ENCODE assay signal across 9 mouse cellular contexts in genomic region chr19:47397882-47398671, GRCm38 (mm10).
DNase-seq lines count a peak whose midpoint lies in the region; ATAC-seq lines count a peak whose summit lies in the region.
"Had no signal": no experiment of that assay in that cellular context is flagged by ENCODE, and none has a peak within 500 bp of the region (broad histone marks: within the 10 kb centered on the region; RNA-seq: fewer than 3 reads in every experiment).

No protein-coding gene starts in this region.

- no peak overlapping the region for H3K9ac ChIP-seq in lung, embryonic 15.5 days
- no peak overlapping the region for H3K9ac ChIP-seq in intestine, embryonic 16.5 days (ENCODE audit: low read depth, low read length)
- peak overlapping the region; percentile 13 for H3K9ac ChIP-seq in stomach, embryonic 16.5 days (ENCODE audit: low read length)

- H3K27ac ChIP-seq in lung, embryonic 15.5 days: peak overlapping the region; percentile 46
- peak overlapping the region; percentile 59 for H3K27ac ChIP-seq in heart, embryonic 10.5 days
- H3K27ac ChIP-seq in intestine, embryonic 16.5 days (ENCODE audit: low read length): peak overlapping the region; percentile 54; the same call in 1 of the 2 replicates
- peak overlapping the region; percentile 54 for H3K27ac ChIP-seq in stomach, embryonic 16.5 days (ENCODE audit: low read length)
- H3K27ac ChIP-seq: macrophage had no signal

- WGBS in lung, embryonic 15.5 days: 54% methylated on average over 18 of the region's 18 CpGs
- WGBS in heart, embryonic 10.5 days: 57% methylated on average over 18 of the region's 18 CpGs
- 61% methylated on average over 18 of the region's 18 CpGs for WGBS in intestine, embryonic 16.5 days
- WGBS in stomach, embryonic 16.5 days: 49% methylated on average over 18 of the region's 18 CpGs

- no peaks in the 10 kb centered on the region for H3K36me3 ChIP-seq in lung, embryonic 15.5 days
- peaks cover 27% of the 10 kb centered on the region for H3K36me3 ChIP-seq in heart, embryonic 10.5 days
- no peaks in the 10 kb centered on the region for H3K36me3 ChIP-seq in intestine, embryonic 16.5 days (ENCODE audit: control insufficient read depth, insufficient read depth, low read length)
- no peaks in the 10 kb centered on the region for H3K36me3 ChIP-seq in stomach, embryonic 16.5 days (ENCODE audit: control insufficient read depth, insufficient read depth, low read length)

- no peaks in the 10 kb centered on the region for H3K27me3 ChIP-seq in lung, embryonic 15.5 days
- H3K27me3 ChIP-seq in heart, embryonic 10.5 days (ENCODE audit: insufficient read depth, poor library complexity, severe bottlenecking): no peaks in the 10 kb centered on the region
- H3K27me3 ChIP-seq in intestine, embryonic 16.5 days (replicated peaks; ENCODE audit: control insufficient read depth, insufficient read depth, low read length): no peaks in the 10 kb centered on the region
- no peaks in the 10 kb centered on the region for H3K27me3 ChIP-seq in stomach, embryonic 16.5 days (ENCODE audit: control insufficient read depth, insufficient read depth, low read length)

- no peaks in the 10 kb centered on the region for H3K9me3 ChIP-seq in lung, embryonic 15.5 days
- H3K9me3 ChIP-seq in heart, embryonic 10.5 days: no peaks in the 10 kb centered on the region
- no peaks in the 10 kb centered on the region for H3K9me3 ChIP-seq in intestine, embryonic 16.5 days (ENCODE audit: control insufficient read depth, low read length)
- no peaks in the 10 kb centered on the region for H3K9me3 ChIP-seq in stomach, embryonic 16.5 days (replicated peaks; ENCODE audit: control insufficient read depth, low read length)

- peaks cover 40% of the 10 kb centered on the region for H3K4me1 ChIP-seq in lung, embryonic 15.5 days
- peaks cover 49% of the 10 kb centered on the region for H3K4me1 ChIP-seq in heart, embryonic 10.5 days
- H3K4me1 ChIP-seq in intestine, embryonic 16.5 days (ENCODE audit: control insufficient read depth, insufficient read depth, low read length): peaks cover 28% of the 10 kb centered on the region
- peaks cover 29% of the 10 kb centered on the region for H3K4me1 ChIP-seq in stomach, embryonic 16.5 days (ENCODE audit: control insufficient read depth, insufficient read depth, low read length)

- H3K4me2 ChIP-seq in lung, embryonic 15.5 days: no peak overlapping the region
- H3K4me2 ChIP-seq in intestine, embryonic 16.5 days (ENCODE audit: low read depth, low read length): no peak overlapping the region
- H3K4me2 ChIP-seq in stomach, embryonic 16.5 days (ENCODE audit: low read depth, low read length): no peak overlapping the region

- no peak overlapping the region for H3K4me3 ChIP-seq in lung, embryonic 15.5 days
- H3K4me3 ChIP-seq in heart, embryonic 10.5 days: no peak overlapping the region
- H3K4me3 ChIP-seq in intestine, embryonic 16.5 days (ENCODE audit: low read length): no peak overlapping the region
- H3K4me3 ChIP-seq in stomach, embryonic 16.5 days (replicated peaks; ENCODE audit: low read length): no peak overlapping the region

- no peak for ATAC-seq in lung, embryonic 15.5 days (ENCODE audit: borderline replicate concordance, extremely low read depth, low FRiP score, low TSS enrichment)
- no peak for ATAC-seq in intestine, embryonic 16.5 days
- ATAC-seq in stomach, embryonic 16.5 days (ENCODE audit: insufficient read depth, low FRiP score): peak; percentile 22; the same call in 1 of the 2 replicates

- DNase-seq in lung, postnatal 14 days: no peak
- no peak for DNase-seq in heart, embryonic 10.5 days (ENCODE audit: low spot score)
- DNase-seq in urinary bladder, adult 18-20 months (ENCODE audit: low spot score in 2 of 2): no peak
- DNase-seq in ovary, postnatal 14 days (ENCODE audit: low spot score): no peak
- DNase-seq: right cerebral cortex, postnatal 25 days had no signal
